Mouse (Mus musculus): ENCODE data around the gene Dock9. TPM values are rescaled to one million over a fixed set of nuclear protein-coding genes. Genes with fewer than 3 reads are reported as not detected.
A peak's percentile ranks its signal among the peaks of the same experiment; 100 is the strongest.
"Not testable (repeated sequence)": the region's sequence is repeated elsewhere in the genome, so short reads cannot be mapped to it uniquely, and the experiment has no call there.

Dock9 gene
- polyA plus RNA-seq, 1 experiment from 2014 or later: 12.1 TPM

DNA sequence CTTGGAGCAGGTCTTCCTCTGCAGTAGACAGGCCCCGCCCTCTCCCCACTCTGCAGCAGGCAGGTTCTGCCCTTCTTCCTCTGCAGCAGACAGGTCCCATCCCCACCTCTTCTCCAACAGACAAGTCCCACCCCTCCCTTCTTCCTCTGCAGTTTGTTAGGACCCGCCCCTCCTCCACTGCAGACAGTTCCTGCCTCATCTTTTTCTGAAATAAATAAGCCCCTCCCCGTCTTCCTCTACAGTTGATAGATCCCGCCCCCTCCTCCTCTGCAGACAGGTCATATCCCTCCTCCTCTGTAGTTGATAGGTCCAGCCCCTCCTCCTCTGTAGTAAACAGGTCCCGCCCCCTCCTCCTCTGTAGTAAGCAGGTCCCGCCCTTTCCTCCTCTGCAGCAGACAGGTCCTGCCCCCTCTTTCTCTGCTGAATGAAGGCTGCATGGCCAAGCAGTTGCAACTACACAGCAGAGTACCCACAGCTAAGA, 65.9 kb downstream of the Dock9 start:
- peak; percentile 40; the same call in 1 of the 2 replicates for ATAC-seq (ENCODE audit: low FRiP score, low read depth)
- H3K27ac ChIP-seq (replicated peaks): no peak overlapping the region
- H3K4me1 ChIP-seq (replicated peaks): peaks cover 12% of the 10 kb centered on the region
- H3K36me3 ChIP-seq: no peaks in the 10 kb centered on the region
- no peak overlapping the region for H3K9ac ChIP-seq
- no peaks in the 10 kb centered on the region for H3K9me3 ChIP-seq
- H3K4me3 ChIP-seq: no peak overlapping the region
- 35% methylated on average over 6 of the region's 6 CpGs for WGBS
- H3K27me3 ChIP-seq: no peaks in the 10 kb centered on the region
- H3K4me2 ChIP-seq: 0 out of 2 replicates have a peak overlapping the region, but pooled peaks have one; percentile 4

DNA sequence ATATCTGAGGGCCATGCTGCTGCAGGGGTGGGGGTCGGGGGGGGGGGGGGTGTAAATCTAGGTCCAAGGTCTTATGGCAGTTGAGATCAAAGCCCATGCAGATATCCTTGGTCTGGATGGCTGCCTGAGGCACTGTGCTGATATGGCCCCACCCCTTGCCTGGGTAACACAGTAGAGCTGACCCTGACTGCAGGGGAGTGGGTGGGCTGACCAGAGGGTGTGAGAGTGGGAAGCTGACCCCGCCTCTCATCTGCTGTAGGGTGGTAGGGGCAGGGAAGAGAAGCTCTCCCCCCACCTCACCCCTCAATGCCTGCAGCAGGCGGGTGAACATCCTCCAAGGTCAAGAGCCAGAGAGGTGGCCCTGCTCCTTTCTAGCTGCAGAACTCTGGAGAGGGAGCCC, 66.7 kb downstream of the Dock9 start:
- Histone ChIP-seq H3K4me1 (replicated peaks) (peaks cover 10% of the 10 kb centered on the region), H3K4me3 (no peak overlapping the region), H3K27me3 (no peaks in the 10 kb centered on the region), H3K9ac (no peak overlapping the region), H3K9me3 (no peaks in the 10 kb centered on the region), H3K4me2 (no peak overlapping the region), H3K36me3 (no peaks in the 10 kb centered on the region), H3K27ac (replicated peaks) (no peak overlapping the region)
- no peak for ATAC-seq (ENCODE audit: low FRiP score, low read depth)
- 89% methylated on average over 3 of the region's 3 CpGs for WGBS

DNA sequence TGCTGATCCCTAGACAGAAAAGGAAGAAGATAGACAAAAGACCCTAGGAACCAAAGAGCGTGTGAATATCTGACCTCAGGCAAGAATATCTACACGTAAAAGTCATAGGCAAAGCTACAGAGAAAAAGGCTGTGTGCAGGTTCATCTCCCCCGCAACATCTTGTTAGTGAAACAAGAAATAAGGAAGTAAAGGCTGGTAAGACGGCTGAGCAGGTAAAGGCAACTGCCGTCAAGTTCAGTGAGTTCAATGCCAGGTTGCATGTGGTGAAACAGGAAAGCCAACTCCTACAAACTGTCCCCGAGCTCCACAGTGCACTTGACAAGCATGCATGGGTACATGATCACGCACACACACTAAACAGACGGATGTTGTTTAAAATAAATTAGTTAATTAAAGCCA, 69.6 kb downstream of the Dock9 start:
- no peaks in the 10 kb centered on the region for H3K9me3 ChIP-seq
- H3K4me3 ChIP-seq: no peak overlapping the region
- no peaks in the 10 kb centered on the region for H3K27me3 ChIP-seq
- no peak for ATAC-seq (ENCODE audit: low FRiP score, low read depth)
- 76% methylated on average over 8 of the region's 8 CpGs for WGBS
- H3K9ac ChIP-seq: no peak overlapping the region
- H3K4me2 ChIP-seq: no peak overlapping the region
- no peaks in the 10 kb centered on the region for H3K36me3 ChIP-seq
- peaks cover 8% of the 10 kb centered on the region for H3K4me1 ChIP-seq (replicated peaks)
- no peak overlapping the region for H3K27ac ChIP-seq (replicated peaks)

DNA sequence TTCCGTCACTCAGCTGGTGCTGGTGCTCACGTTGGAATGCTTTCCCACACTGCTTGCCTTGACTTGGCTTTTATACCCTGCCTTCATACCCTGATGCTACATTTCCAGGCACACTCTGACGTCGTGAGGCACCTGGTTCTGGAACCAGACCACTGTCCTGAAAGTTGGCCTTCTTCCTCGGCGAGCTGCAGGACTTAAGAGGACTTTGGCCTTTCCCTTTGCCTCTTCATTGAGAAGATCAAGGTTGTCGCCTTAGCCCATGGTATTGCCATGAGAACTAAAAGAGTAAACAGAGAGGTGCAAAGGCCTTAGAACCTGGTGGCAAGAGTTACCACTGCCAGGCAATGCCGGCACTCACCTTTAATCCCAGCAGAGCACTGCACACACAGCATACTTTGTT, 73.1 kb downstream of the Dock9 start:
- H3K9ac ChIP-seq: no peak overlapping the region
- ATAC-seq (ENCODE audit: low FRiP score, low read depth): no peak
- no peaks in the 10 kb centered on the region for H3K36me3 ChIP-seq
- WGBS: 89% methylated on average over 8 of the region's 8 CpGs
- H3K27ac ChIP-seq (replicated peaks): no peak overlapping the region
- no peaks in the 10 kb centered on the region for H3K27me3 ChIP-seq
- H3K4me3 ChIP-seq: no peak overlapping the region
- H3K9me3 ChIP-seq: no peaks in the 10 kb centered on the region
- H3K4me2 ChIP-seq: no peak overlapping the region
- peaks cover 8% of the 10 kb centered on the region for H3K4me1 ChIP-seq (replicated peaks)

DNA sequence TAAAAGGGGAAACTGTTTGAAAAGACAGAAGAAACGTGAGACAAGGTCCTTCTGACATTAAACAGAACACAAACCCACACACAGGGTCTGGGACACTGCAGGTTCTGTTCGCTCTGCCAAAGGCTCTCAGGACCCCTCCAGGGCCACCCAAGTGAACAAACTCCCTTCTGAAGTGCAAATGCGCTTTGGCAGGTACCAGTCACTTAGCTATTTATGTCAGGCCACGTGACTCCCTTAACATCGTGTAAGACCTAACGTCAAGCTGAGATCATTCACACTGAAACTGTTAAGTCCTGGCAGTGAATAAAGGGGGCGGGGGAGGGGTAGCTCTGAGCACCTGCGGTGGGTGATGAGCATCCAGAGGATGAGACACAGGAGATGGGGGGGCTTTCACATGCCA, 74.9 kb downstream of the Dock9 start:
- Histone ChIP-seq H3K9ac (no peak overlapping the region), H3K27ac (replicated peaks) (no peak overlapping the region), H3K36me3 (no peaks in the 10 kb centered on the region), H3K4me1 (replicated peaks) (peaks cover 8% of the 10 kb centered on the region), H3K4me3 (no peak overlapping the region), H3K27me3 (no peaks in the 10 kb centered on the region), H3K4me2 (no peak overlapping the region), H3K9me3 (no peaks in the 10 kb centered on the region)
- WGBS: 17% methylated on average over 8 of the region's 8 CpGs
- ATAC-seq (ENCODE audit: low FRiP score, low read depth): no peak

DNA sequence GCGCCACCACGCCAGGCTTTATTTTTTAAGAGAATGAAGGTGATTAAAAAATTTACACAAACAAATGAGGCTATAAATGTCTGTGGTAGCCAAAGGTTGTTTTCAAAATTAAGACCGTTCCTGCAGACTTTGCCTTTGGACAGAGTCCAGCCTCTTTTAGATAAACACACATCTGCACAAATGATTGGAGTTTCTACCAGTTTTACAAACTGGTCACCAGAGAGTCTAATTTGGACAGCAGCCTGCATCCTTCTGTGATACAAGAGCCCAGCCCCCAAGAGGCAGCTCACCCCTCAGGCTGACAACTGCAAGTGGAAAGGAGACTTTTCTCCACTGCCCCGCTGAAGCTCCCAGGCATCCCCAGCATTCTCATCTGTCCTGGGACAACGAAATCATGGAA, 76.2 kb downstream of the Dock9 start:
- ATAC-seq (ENCODE audit: low FRiP score, low read depth): no peak
- H3K4me2 ChIP-seq: no peak overlapping the region
- no peak overlapping the region for H3K27ac ChIP-seq (replicated peaks)
- H3K27me3 ChIP-seq: no peaks in the 10 kb centered on the region
- H3K4me1 ChIP-seq (replicated peaks): peaks cover 8% of the 10 kb centered on the region
- H3K4me3 ChIP-seq: no peak overlapping the region
- no peak overlapping the region for H3K9ac ChIP-seq
- no peaks in the 10 kb centered on the region for H3K9me3 ChIP-seq
- WGBS: 81% methylated on average over 5 of the region's 5 CpGs
- H3K36me3 ChIP-seq: no peaks in the 10 kb centered on the region

DNA sequence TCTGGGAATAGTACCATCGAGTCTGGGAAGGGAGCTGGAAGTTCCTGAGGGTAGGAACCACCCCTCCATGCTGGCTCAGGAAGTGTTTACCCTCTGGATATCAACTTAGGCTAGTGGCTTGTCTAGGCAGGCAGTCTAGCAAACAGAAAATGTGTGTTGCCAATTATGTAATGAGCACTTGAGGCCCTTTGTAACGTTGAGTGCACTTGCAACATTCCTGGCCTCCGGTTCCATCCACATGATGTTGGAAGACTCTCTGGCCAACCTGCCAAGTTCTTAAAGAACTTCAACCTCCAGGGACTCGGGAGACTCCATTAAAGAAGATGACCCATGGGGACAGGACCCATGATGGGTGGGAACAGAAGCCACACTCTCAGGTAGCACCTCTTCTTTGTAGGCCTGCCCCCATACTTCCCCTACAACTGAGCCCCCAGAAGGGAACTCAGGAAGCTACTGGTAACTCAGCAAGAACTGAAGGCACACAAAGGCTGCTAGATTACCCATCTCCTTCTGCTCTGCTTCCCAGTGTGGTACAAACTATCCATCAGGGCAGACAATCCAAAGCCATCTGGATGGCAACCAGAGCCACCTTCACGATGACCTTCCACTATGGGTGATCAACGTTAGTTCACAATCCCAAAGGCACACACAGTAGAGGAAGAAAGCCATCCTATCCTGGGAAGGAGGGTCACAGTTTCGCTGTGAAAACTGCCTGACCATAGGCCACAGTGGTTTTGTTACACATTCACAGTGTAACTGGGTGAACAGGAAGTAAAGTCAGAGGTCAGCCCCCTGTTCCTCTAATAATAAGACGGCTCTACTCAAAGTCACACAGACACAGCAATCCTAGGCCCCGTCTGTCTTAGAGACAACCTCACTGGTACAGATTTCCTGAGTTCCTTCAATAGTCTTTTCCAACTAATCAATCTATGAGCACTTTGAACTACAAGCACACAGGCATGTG, 77.7 kb downstream of the Dock9 start:
- Histone ChIP-seq H3K27ac (replicated peaks) (no peak overlapping the region), H3K27me3 (no peaks in the 10 kb centered on the region), H3K4me3 (no peak overlapping the region), H3K4me2 (no peak overlapping the region), H3K36me3 (no peaks in the 10 kb centered on the region), H3K9me3 (no peaks in the 10 kb centered on the region), H3K4me1 (replicated peaks) (peaks cover 8% of the 10 kb centered on the region), H3K9ac (no peak overlapping the region)
- ATAC-seq (ENCODE audit: low FRiP score, low read depth): no peak
- WGBS: 87% methylated on average over 9 of the region's 9 CpGs

DNA sequence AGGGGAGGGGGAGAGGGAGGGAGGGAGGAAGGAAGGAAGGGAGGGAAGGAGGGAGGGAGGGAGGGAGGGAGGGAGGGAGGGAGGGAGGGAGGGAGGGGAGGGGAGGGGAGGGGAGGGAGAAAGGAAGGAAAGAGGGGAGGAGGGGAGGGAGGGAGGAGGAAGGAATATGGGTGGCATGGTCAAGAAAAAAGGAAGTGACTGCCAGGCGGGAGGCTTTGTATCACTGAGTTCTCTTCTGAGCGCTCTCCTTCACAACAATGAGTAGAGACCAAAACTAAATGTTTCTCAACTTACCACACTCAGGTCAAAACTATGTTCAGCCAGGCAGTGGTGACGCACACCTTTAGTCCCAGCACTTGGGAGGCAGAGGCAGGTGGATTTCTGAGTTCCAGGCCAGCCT, 82.8 kb downstream of the Dock9 start:
- not testable (repeated sequence) for H3K9me3 ChIP-seq; ATAC-seq (ENCODE audit: low FRiP score, low read depth); H3K9ac ChIP-seq; H3K4me3 ChIP-seq; H3K4me2 ChIP-seq; H3K27ac ChIP-seq (replicated peaks); H3K27me3 ChIP-seq; H3K36me3 ChIP-seq
- H3K4me1 ChIP-seq (replicated peaks): peaks cover 15% of the 10 kb centered on the region; the same call in 1 of the 2 replicates
- WGBS: 85% methylated on average over 3 of the region's 3 CpGs

DNA sequence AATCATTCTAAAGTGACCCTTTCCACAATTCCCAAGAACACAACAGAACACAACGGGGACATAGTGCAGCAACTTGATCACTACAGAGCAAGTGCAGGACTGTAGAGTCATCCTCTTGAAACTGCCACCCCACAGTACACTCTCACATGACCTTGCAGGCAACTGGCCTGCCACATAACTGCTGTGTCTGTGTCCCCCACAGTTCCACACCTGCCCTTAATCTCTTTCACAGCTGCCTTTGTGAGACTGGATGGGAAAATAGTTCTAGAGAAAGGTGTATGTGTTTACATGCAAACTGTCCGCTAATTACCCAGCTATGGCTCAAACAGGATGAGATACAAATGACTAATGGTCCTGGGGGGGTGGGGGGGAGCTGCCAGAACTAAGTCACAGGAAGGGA, 83.4 kb downstream of the Dock9 start:
- ATAC-seq (ENCODE audit: low FRiP score, low read depth): no peak

DNA sequence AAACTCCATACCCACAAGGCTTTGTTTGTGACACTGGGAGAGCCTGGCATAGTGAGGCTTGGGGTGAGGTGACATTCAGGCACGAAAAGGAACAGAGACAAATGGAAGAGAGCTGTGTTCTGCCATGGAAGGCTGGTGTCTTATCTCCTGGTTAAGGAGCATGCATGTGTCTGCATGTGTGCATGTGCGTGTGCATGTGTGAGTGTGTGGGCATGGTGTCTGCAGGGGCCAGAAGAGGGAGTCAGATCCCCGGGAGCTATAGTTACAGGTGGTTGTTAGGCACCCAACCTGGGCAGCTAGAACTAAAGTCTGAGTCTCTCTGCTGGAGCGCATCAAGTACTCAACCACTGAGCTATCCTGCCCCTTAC, 83.8 kb downstream of the Dock9 start:
- no peak for ATAC-seq (ENCODE audit: low FRiP score, low read depth)
- Histone ChIP-seq H3K36me3 (no peaks in the 10 kb centered on the region), H3K9me3 (no peaks in the 10 kb centered on the region), H3K9ac (no peak overlapping the region), H3K4me3 (no peak overlapping the region), H3K27ac (replicated peaks) (0 out of 2 replicates have a peak overlapping the region, but pooled peaks have one; percentile 1), H3K4me2 (no peak overlapping the region), H3K4me1 (replicated peaks) (peaks cover 15% of the 10 kb centered on the region; the same call in 1 of the 2 replicates), H3K27me3 (no peaks in the 10 kb centered on the region)
- WGBS: 60% methylated on average over 4 of the region's 4 CpGs

More for the DNA sequence above, 83.4 kb downstream of the Dock9 start:
- Histone ChIP-seq H3K4me2 (no peak overlapping the region), H3K9ac (no peak overlapping the region), H3K4me3 (no peak overlapping the region), H3K36me3 (no peaks in the 10 kb centered on the region), H3K27me3 (no peaks in the 10 kb centered on the region), H3K27ac (replicated peaks) (no peak overlapping the region), H3K9me3 (no peaks in the 10 kb centered on the region), H3K4me1 (replicated peaks) (peaks cover 15% of the 10 kb centered on the region; the same call in 1 of the 2 replicates)
- WGBS: 69% methylated on average over 2 of the region's 2 CpGs

DNA sequence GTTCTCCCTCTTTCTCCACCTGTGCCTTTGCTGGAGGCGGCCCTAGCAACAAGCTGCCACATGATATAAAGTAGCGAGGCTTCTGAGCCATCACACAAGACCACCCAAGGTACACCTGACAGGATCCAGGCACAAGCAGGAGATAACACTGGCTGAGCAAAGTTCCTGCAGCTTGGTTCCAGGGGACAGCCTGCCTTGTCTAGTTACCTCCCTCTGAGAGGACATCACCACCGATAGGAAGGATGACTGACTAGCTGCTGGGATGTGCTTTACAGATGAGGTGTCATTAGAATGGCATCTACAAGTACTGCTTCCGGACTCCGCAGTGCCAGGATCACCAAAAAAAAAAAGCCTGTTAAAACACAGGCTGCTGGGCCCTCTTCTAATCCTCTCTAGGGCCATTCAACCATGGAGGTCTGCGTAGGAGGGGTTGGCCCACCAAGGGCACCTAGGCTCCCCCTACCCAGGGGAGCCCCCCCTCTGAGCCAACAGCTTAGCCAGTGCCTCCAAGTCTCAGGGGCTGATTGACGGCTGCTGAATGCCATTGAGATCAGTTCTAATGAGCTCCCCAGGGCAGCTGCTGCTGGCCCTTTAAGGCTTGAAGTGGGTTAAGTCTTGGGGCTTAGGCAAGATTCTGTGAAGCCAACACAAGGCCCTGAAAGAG, 84.3 kb downstream of the Dock9 start:
- no peaks in the 10 kb centered on the region for H3K27me3 ChIP-seq
- H3K9me3 ChIP-seq: no peaks in the 10 kb centered on the region
- H3K4me1 ChIP-seq (replicated peaks): peaks cover 16% of the 10 kb centered on the region
- no peaks in the 10 kb centered on the region for H3K36me3 ChIP-seq
- H3K4me2 ChIP-seq: no peak overlapping the region
- 0 out of 2 replicates have a peak overlapping the region, but pooled peaks have one; percentile 1 for H3K27ac ChIP-seq (replicated peaks)
- WGBS: 27% methylated on average over 7 of the region's 7 CpGs
- H3K9ac ChIP-seq: no peak overlapping the region
- H3K4me3 ChIP-seq: no peak overlapping the region
- ATAC-seq (ENCODE audit: low FRiP score, low read depth): no peak
